Mouse (Mus musculus): ENCODE measurements around the gene Tufm.

- peak; percentile 45; the same call in 1 of the 2 replicates for TF ChIP-seq CTCF (IDR thresholded peaks at IDR 0.05; ENCODE audit: borderline replicate concordance, extremely low read depth, insufficient read depth, insufficient read length)
- peak; percentile 97 for TF ChIP-seq POLR2A (IDR thresholded peaks at IDR 0.05; ENCODE audit: borderline replicate concordance, extremely low read depth, insufficient read depth, insufficient read length, poor library complexity, severe bottlenecking)
Measured at GRCm38 (mm10) chr7:126474993-126475581, 12.1 kb upstream of the Tufm start, which contains the start of gene Sh2b1.

Data from brain, embryonic 14.5 days (tissue).